Mouse (Mus musculus) ES-E14 (cell line): ENCODE measurements at regions not wholly inside any gene's neighbourhood (a gene's known extent, or its start where the extent isn't known, plus 50 kb on each side); places are given as distances from the start of the nearest gene placed in this dataset.

Experiments used
- DNase-seq: peaks from one replicate; pipeline ENCODE4 v3.0.0-alpha.2; 2013; ENCODE audit warnings: low read depth, low spot score
- H3K27ac ChIP-seq: 2 replicates; pipeline ENCODE4 v1.5.1; 2012; ENCODE audit warnings: low read depth, mild to moderate bottlenecking, low read length, moderate library complexity, mixed read lengths; ENCODE audit not compliant: poor library complexity, insufficient read depth, severe bottlenecking
- H3K36me3 ChIP-seq: 2 replicates; pipeline ENCODE4 v1.6.1; 2012; ENCODE audit warnings: mild to moderate bottlenecking, low read length, moderate library complexity, mixed read lengths; ENCODE audit not compliant: control insufficient read depth, poor library complexity, insufficient read depth, severe bottlenecking
- H3K4me1 ChIP-seq, 2 experiments: fragments of 150-350 bp in 1 of 2; sonication (generic) in 1 of 2; 2 replicates each; pipeline ENCODE4 v1.6.1; 2012; ENCODE audit warnings: low read length in 2 of 2, mild to moderate bottlenecking in 1 of 2, mixed read lengths in 1 of 2; ENCODE audit not compliant: control insufficient read depth in 2 of 2, insufficient read depth in 2 of 2, poor library complexity in 1 of 2
- H3K4me3 ChIP-seq, 2 experiments: fragments of 150-350 bp in 1 of 2; sonication (generic) in 1 of 2; 2 replicates each; pipeline ENCODE4 v1.5.1; 2012; ENCODE audit warnings: low read length in 2 of 2, low read depth in 1 of 2, mild to moderate bottlenecking in 1 of 2, mixed read lengths in 1 of 2; ENCODE audit not compliant: insufficient read depth in 1 of 2, poor library complexity in 1 of 2, severe bottlenecking in 1 of 2
- H3K9ac ChIP-seq: 2 replicates; pipeline ENCODE4 v1.6.1; 2012; ENCODE audit warnings: low read depth, mild to moderate bottlenecking, low read length, mixed read lengths; ENCODE audit not compliant: poor library complexity, insufficient read depth, severe bottlenecking
- H3K9me3 ChIP-seq: fragments of 150-350 bp; sonication (generic); 2 replicates; pipeline ENCODE4 v1.6.1; 2012; ENCODE audit warnings: low read depth, mild to moderate bottlenecking, low read length; ENCODE audit not compliant: control insufficient read depth, insufficient read depth
- CHD2 ChIP-seq: IDR thresholded peaks from 2 replicates; pipeline ENCODE4 v1.6.1; 2014; ENCODE audit warnings: mild to moderate bottlenecking, low read depth, low read length, inconsistent platforms
- HCFC1 ChIP-seq: IDR thresholded peaks from 2 replicates; pipeline ENCODE4 v1.6.1; 2012; ENCODE audit warnings: low read length, inconsistent platforms, borderline replicate concordance; ENCODE audit not compliant: insufficient read depth
- MAFK ChIP-seq: IDR thresholded peaks from 2 replicates; pipeline ENCODE4 v1.6.1; 2014; ENCODE audit warnings: mild to moderate bottlenecking, low read depth, low read length, inconsistent platforms; ENCODE audit not compliant: insufficient read depth
- ZC3H11A ChIP-seq: IDR thresholded peaks from 2 replicates; pipeline ENCODE4 v1.6.1; 2012; ENCODE audit warnings: low read depth, mild to moderate bottlenecking, inconsistent platforms, low read length, borderline replicate concordance
- ZNF384 ChIP-seq: IDR thresholded peaks from 2 replicates; pipeline ENCODE4 v1.6.1; 2012; ENCODE audit warnings: low read depth, low read length, inconsistent platforms
- in situ Hi-C, 2 experiments: fragments of 600-800 bp; cut with MboI; formaldehyde crosslinking; loops; one replicate each; pipeline ENCODE4 v1.15.1; 2025; ENCODE audit warnings: low sequenced_read_pairs in 2 of 2, inconsistent platforms in 1 of 2; ENCODE audit not compliant: unreplicated experiment in 2 of 2

- TF ChIP-seq ZNF384 (no peak), MAFK (no peak), ZC3H11A (no peak)
- H3K9ac ChIP-seq: no peak overlapping the region
- H3K9me3 ChIP-seq: no peaks in the 10 kb centered on the region
- H3K4me3 ChIP-seq: no peak overlapping the region
- in situ Hi-C loops: no loop called here
- H3K36me3 ChIP-seq: no peaks in the 10 kb centered on the region
- DNase-seq: no peak
- no peaks in the 10 kb centered on the region for H3K4me1 ChIP-seq
- H3K27ac ChIP-seq: no peak overlapping the region
Observed at GRCm38 (mm10) chr4:71524255-71524970, 233.4 kb downstream of the Gm11232 start.

GRCm38 (mm10) chr4:71520751-71521150 is 237.0 kb downstream of the Gm11232 start:
- no peak for DNase-seq
- no peaks in the 10 kb centered on the region for H3K36me3 ChIP-seq
- H3K9ac ChIP-seq: no peak overlapping the region
- in situ Hi-C loops: no loop called here
- H3K27ac ChIP-seq: no peak overlapping the region
- no peaks in the 10 kb centered on the region for H3K9me3 ChIP-seq
- no peaks in the 10 kb centered on the region for H3K4me1 ChIP-seq
- no peak overlapping the region for H3K4me3 ChIP-seq
- TF ChIP-seq ZNF384: no peak
- no peak for TF ChIP-seq CHD2
- TF ChIP-seq ZC3H11A: no peak
- TF ChIP-seq HCFC1: no peak
- TF ChIP-seq MAFK: no peak

- H3K27ac ChIP-seq: no peak overlapping the region
- no peak for DNase-seq
- in situ Hi-C loops: no loop called here
- no peak overlapping the region for H3K9ac ChIP-seq
- H3K9me3 ChIP-seq: no peaks in the 10 kb centered on the region
- no peaks in the 10 kb centered on the region for H3K4me1 ChIP-seq
- TF ChIP-seq ZC3H11A: no peak
- no peak for TF ChIP-seq ZNF384
- no peak for TF ChIP-seq CHD2
- no peak for TF ChIP-seq HCFC1
- TF ChIP-seq MAFK: no peak
- no peaks in the 10 kb centered on the region for H3K36me3 ChIP-seq
- H3K4me3 ChIP-seq: no peak overlapping the region
Observed at GRCm38 (mm10) chr4:71517921-71518404, 239.8 kb downstream of the Gm11232 start.

- Histone ChIP-seq H3K36me3 (no peaks in the 10 kb centered on the region), H3K4me3 (no peak overlapping the region), H3K27ac (no peak overlapping the region), H3K9ac (no peak overlapping the region), H3K4me1 (no peaks in the 10 kb centered on the region), H3K9me3 (no peaks in the 10 kb centered on the region)
- TF ChIP-seq ZNF384 (no peak), HCFC1 (no peak), MAFK (no peak), CHD2 (no peak), ZC3H11A (no peak)
- DNase-seq: no peak
- in situ Hi-C loops: no loop called here
Observed at GRCm38 (mm10) chr4:71506911-71507310, 250.9 kb downstream of the Gm11232 start.

- no peak for TF ChIP-seq MAFK
- TF ChIP-seq HCFC1: no peak
- no peak for TF ChIP-seq CHD2
- TF ChIP-seq ZNF384: no peak
- Histone ChIP-seq H3K9me3 (no peaks in the 10 kb centered on the region), H3K9ac (no peak overlapping the region), H3K4me1 (no peaks in the 10 kb centered on the region), H3K36me3 (no peaks in the 10 kb centered on the region), H3K4me3 (no peak overlapping the region), H3K27ac (no peak overlapping the region)
- in situ Hi-C loops: no loop called here
- DNase-seq: no peak
Observed at GRCm38 (mm10) chr4:71489788-71490187, 268.0 kb downstream of the Gm11232 start.
